Mouse (Mus musculus) kidney, embryonic 14.5 days (tissue): ENCODE measurements at regions not wholly inside any gene's neighbourhood (a gene's known extent, or its start where the extent isn't known, plus 50 kb on each side); places are given as distances from the start of the nearest gene placed in this dataset.

Source experiments
- ATAC-seq: fragments of 200-750 bp; cut with Nextera tagmentation; 2 replicates; pipeline ENCODE4 v1.8.0; 2017; ENCODE audit warnings: moderate number of reproducible peaks, mild to moderate bottlenecking, moderate TSS enrichment, moderate library complexity; ENCODE audit not compliant: low FRiP score, low TSS enrichment
- H3K27ac ChIP-seq: fragments of 300-500 bp; sonication (generic); 2 replicates; pipeline ENCODE4 v1.5.1; 2014; ENCODE audit warnings: low read depth, mild to moderate bottlenecking, low read length, moderate library complexity, mixed read lengths
- H3K27me3 ChIP-seq: fragments of 300-500 bp; sonication (generic); 2 replicates; pipeline ENCODE4 v1.6.1; 2014; ENCODE audit warnings: mild to moderate bottlenecking, low read length; ENCODE audit not compliant: control insufficient read depth, insufficient read depth
- H3K36me3 ChIP-seq: fragments of 300-500 bp; sonication (generic); 2 replicates; pipeline ENCODE4 v1.6.1; 2014; ENCODE audit warnings: low read length, mixed read lengths; ENCODE audit not compliant: control insufficient read depth, insufficient read depth
- H3K4me1 ChIP-seq: fragments of 300-500 bp; sonication (generic); 2 replicates; pipeline ENCODE4 v1.6.1; 2014; ENCODE audit warnings: low read length, mixed read lengths; ENCODE audit not compliant: control insufficient read depth, insufficient read depth
- H3K4me2 ChIP-seq: fragments of 300-500 bp; sonication (generic); replicated peaks from 2 replicates; pipeline ENCODE4 v1.6.1; 2014; ENCODE audit warnings: low read depth, mild to moderate bottlenecking, low read length
- H3K4me3 ChIP-seq: fragments of 300-500 bp; sonication (generic); 2 replicates; pipeline ENCODE4 v1.5.1; 2014; ENCODE audit warnings: mild to moderate bottlenecking, low read length
- H3K9ac ChIP-seq: fragments of 300-500 bp; sonication (generic); 2 replicates; pipeline ENCODE4 v1.6.1; 2014; ENCODE audit warnings: low read depth, mild to moderate bottlenecking, low read length, moderate library complexity
- H3K9me3 ChIP-seq: fragments of 300-500 bp; sonication (generic); 2 replicates; pipeline ENCODE4 v1.6.1; 2016; ENCODE audit warnings: low read length; ENCODE audit not compliant: control insufficient read depth
- WGBS: fragments of 180-500 bp; shearing (Covaris S2); extraction: QIAGEN DNeasy Blood & Tissue Kit; methylation state at CpG from one replicate; pipeline ENCODE4 v1.1.7; 2014; 5-methylcytosine and 5-hydroxymethylcytosine counted together

- H3K27ac ChIP-seq = no peak overlapping the region
- H3K27me3 ChIP-seq = no peaks in the 10 kb centered on the region
- H3K36me3 ChIP-seq = no peaks in the 10 kb centered on the region
- 45% methylated on average over 3 of the region's 3 CpGs for WGBS
- no peak for ATAC-seq
- H3K4me1 ChIP-seq = no peaks in the 10 kb centered on the region
- no peak overlapping the region for H3K4me2 ChIP-seq
- H3K9me3 ChIP-seq = no peaks in the 10 kb centered on the region
- H3K4me3 ChIP-seq = no peak overlapping the region
- H3K9ac ChIP-seq = no peak overlapping the region
Measured at GRCm38 (mm10) chr1:6152436-6152835, 1344.7 kb downstream of the Gm37988 start.
